Mouse (Mus musculus): ENCODE measurements around the gene Abcb6.

DNA sequence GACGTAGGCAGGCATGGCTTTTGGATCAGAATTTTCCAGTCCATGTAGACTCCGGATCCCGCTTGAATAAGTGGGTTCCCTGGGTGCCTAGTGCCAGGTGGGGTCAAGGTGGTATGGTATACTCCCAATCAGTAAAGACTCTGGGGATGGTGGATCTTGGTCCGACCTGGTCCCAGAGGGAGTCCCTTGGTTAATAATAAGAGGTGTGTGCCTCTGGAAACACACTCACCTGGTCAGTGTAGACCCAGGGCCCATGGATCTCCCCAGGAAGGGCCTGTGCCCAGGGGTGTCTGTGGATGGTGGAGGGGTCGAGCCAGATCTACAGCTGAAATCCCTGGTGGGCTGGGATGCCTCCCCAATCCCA is 11.0 kb upstream of the Abcb6 start:
- TF ChIP-seq CTCF (IDR thresholded peaks at IDR 0.05; ENCODE audit: low read depth) (no peak), EP300 (IDR thresholded peaks at IDR 0.05; ENCODE audit: low read depth) (no peak)
